In the genomic region with DNA sequence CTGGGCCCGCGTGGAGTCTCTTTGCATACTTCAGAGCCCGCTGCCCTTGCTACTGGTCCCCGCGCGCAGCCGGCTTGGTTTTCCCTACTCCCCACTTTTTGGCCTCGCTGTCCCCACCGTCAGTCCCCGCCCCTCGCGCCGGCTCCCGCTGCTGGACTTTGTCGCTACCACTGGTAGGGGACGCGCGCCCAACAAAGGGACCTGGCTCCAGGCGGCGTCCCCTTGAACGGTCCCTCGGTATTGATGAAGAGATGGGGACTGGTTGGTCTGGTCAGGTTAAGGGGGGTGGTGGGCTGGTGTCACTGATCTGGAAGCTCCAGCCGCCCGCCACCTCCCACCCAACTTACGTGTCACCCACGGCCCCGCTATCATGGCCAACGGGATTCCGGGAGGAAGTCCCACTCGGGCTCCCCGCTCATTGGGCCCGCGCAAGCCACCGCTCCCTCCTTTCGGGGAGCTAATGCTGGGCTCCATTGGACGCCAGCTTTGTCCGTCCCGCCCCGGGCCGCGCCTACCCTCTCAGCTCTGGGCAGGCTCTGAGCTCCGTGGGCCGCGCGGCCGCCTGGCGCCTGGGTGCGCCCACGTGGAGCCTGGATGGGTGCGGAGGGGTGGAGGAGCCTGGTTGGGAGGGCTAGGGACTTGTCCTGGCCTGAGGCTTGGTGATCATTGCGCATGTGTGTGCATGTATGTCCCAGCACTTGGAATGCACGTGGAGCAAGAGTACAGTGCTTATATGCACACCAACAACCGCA, we compare ENCODE assay signal across 8 mouse cellular contexts. TPM values are rescaled to one million over a fixed set of nuclear protein-coding genes. Genes with fewer than 3 reads are reported as not detected.
A peak's percentile ranks its signal among the peaks of the same experiment; 100 is the strongest.
DNase-seq lines count a peak whose midpoint lies in the region; ATAC-seq and TF ChIP-seq lines count a peak whose summit lies in the region.

TSS of gene Golim4 (minus strand) at position 399 of the 752 bp plus-strand sequence.

- no peaks in the 10 kb centered on the region for H3K36me3 ChIP-seq in ES-Bruce4 (ENCODE audit: control insufficient read depth, insufficient read depth, low read length, poor library complexity, severe bottlenecking)
- no peaks in the 10 kb centered on the region for H3K36me3 ChIP-seq in forebrain, embryonic 13.5 days (ENCODE audit: poor library complexity, severe bottlenecking)
- H3K36me3 ChIP-seq in liver, postnatal 0 days (replicated peaks; ENCODE audit: insufficient read depth, low read length), result no peaks in the 10 kb centered on the region
- no peaks in the 10 kb centered on the region for H3K36me3 ChIP-seq in neural tube, embryonic 14.5 days (ENCODE audit: control insufficient read depth, insufficient read depth, low read length)

- H3K4me2 ChIP-seq in forebrain, embryonic 13.5 days, result peak within 1 kb of the TSS; percentile 81
- H3K4me2 ChIP-seq in liver, postnatal 0 days (ENCODE audit: low read depth, low read length), result peak within 1 kb of the TSS; percentile 88
- peak within 1 kb of the TSS; percentile 90 for H3K4me2 ChIP-seq in neural tube, embryonic 14.5 days (ENCODE audit: low read depth, low read length)

- peak within 1 kb of the TSS; percentile 55 for H3K9ac ChIP-seq in ES-Bruce4 (ENCODE audit: low read depth, poor library complexity, severe bottlenecking)
- peak within 1 kb of the TSS; percentile 84 for H3K9ac ChIP-seq in forebrain, embryonic 13.5 days
- H3K9ac ChIP-seq in liver, postnatal 0 days (replicated peaks), result peak within 1 kb of the TSS; percentile 90
- peak within 1 kb of the TSS; percentile 70 for H3K9ac ChIP-seq in neural tube, embryonic 14.5 days (replicated peaks; ENCODE audit: low read depth, low read length)

- TF ChIP-seq CTCF in ES-Bruce4 (IDR thresholded peaks at IDR 0.05; ENCODE audit: low read depth, low read length), result no peak
- TF ChIP-seq CTCF in liver, postnatal 0 days (IDR thresholded peaks at IDR 0.05; ENCODE audit: low read depth), result no peak

- peaks cover 6% of the 10 kb centered on the region; the same call in 1 of the 2 replicates for H3K27me3 ChIP-seq in ES-Bruce4 (ENCODE audit: control insufficient read depth, insufficient read depth, low read length, poor library complexity, severe bottlenecking)
- H3K27me3 ChIP-seq in forebrain, embryonic 13.5 days, result no peaks in the 10 kb centered on the region
- no peaks in the 10 kb centered on the region for H3K27me3 ChIP-seq in liver, postnatal 0 days (ENCODE audit: insufficient read depth, low read length)
- H3K27me3 ChIP-seq in neural tube, embryonic 14.5 days (ENCODE audit: control insufficient read depth, insufficient read depth, low read length), result no peaks in the 10 kb centered on the region

- H3K4me1 ChIP-seq in ES-Bruce4 (ENCODE audit: control insufficient read depth, insufficient read depth, low read length), result no peaks in the 10 kb centered on the region
- peaks cover 43% of the 10 kb centered on the region for H3K4me1 ChIP-seq in forebrain, embryonic 13.5 days
- H3K4me1 ChIP-seq in liver, postnatal 0 days (ENCODE audit: insufficient read depth), result peaks cover 23% of the 10 kb centered on the region
- peaks cover 30% of the 10 kb centered on the region for H3K4me1 ChIP-seq in neural tube, embryonic 14.5 days (ENCODE audit: control insufficient read depth, insufficient read depth, low read length)

- no peaks in the 10 kb centered on the region for H3K9me3 ChIP-seq in ES-Bruce4 (replicated peaks; ENCODE audit: control insufficient read depth, insufficient read depth, low read length, poor library complexity, severe bottlenecking)
- H3K9me3 ChIP-seq in forebrain, embryonic 13.5 days (replicated peaks), result no peaks in the 10 kb centered on the region
- H3K9me3 ChIP-seq in liver, postnatal 0 days (ENCODE audit: low read length), result no peaks in the 10 kb centered on the region
- no peaks in the 10 kb centered on the region for H3K9me3 ChIP-seq in neural tube, embryonic 14.5 days (ENCODE audit: control insufficient read depth, low read length)

- DNase-seq in heart, postnatal 10 days, result peak; percentile 95 to 96
- DNase-seq in large intestine, adult 2 months (ENCODE audit: low read depth, low spot score), result peak; percentile 83
- DNase-seq in liver, postnatal 0 days, result peak; percentile 94
- peak; percentile 93 for DNase-seq in testis, postnatal 10 days (ENCODE audit: low spot score)

- TF ChIP-seq POLR2A in ES-Bruce4 (IDR thresholded peaks at IDR 0.05; ENCODE audit: insufficient read depth, low read length), result no peak

- peak within 1 kb of the TSS; percentile 85 for H3K4me3 ChIP-seq in ES-Bruce4 (ENCODE audit: low read depth, low read length)
- H3K4me3 ChIP-seq in forebrain, embryonic 13.5 days, result peak within 1 kb of the TSS; percentile 78
- peak within 1 kb of the TSS; percentile 69 for H3K4me3 ChIP-seq in liver, postnatal 0 days (ENCODE audit: low read depth, low read length)
- H3K4me3 ChIP-seq in neural tube, embryonic 14.5 days (ENCODE audit: low read depth, low read length), result peak within 1 kb of the TSS; percentile 77

- ATAC-seq in cerebellum, adult (ENCODE audit: insufficient number of reproducible peaks, low FRiP score, low TSS enrichment), result peak; percentile 96
- peak; percentile 100 for ATAC-seq in forebrain, embryonic 13.5 days
- ATAC-seq in liver, postnatal 0 days, result peak; percentile 98
- ATAC-seq in neural tube, embryonic 14.5 days (ENCODE audit: low read depth), result peak; percentile 99

- intact Hi-C loops in heart, postnatal 10 days (cut with DNase I), result loop anchor here (2.0 kb wide), 1 partner anchor 46 kb away; no protein-coding TSS in a partner anchor

- under 1% methylated on average over 53 of the region's 53 CpGs for WGBS in forebrain, embryonic 13.5 days
- under 1% methylated on average over 53 of the region's 53 CpGs for WGBS in large intestine, adult 2 months
- 1% methylated on average over 51 of the region's 53 CpGs for WGBS in liver, postnatal 0 days (ENCODE audit: insufficient replicate concordance)
- under 1% methylated on average over 53 of the region's 53 CpGs for WGBS in neural tube, embryonic 14.5 days

- TF ChIP-seq EP300 in ES-Bruce4 (IDR thresholded peaks at IDR 0.05; ENCODE audit: insufficient read depth, low read depth, low read length), result no peak
- TF ChIP-seq EP300 in liver, postnatal 0 days (IDR thresholded peaks at IDR 0.05; ENCODE audit: low read depth), result peak; percentile 55; the same call in 1 of the 2 replicates

- no peak within 1 kb of the TSS for H3K27ac ChIP-seq in ES-Bruce4 (ENCODE audit: insufficient read depth, low read length)
- H3K27ac ChIP-seq in forebrain, embryonic 13.5 days, result peak within 1 kb of the TSS; percentile 75
- peak within 1 kb of the TSS; percentile 95 for H3K27ac ChIP-seq in liver, postnatal 0 days (ENCODE audit: low read depth)
- peak within 1 kb of the TSS; percentile 82 for H3K27ac ChIP-seq in neural tube, embryonic 14.5 days (ENCODE audit: low read depth, low read length)

RNA-seq across cellular contexts. Expression of gene Golim4, which starts in this region (rescaled TPM):
- 12.0 and 17.3 TPM in 2 replicates for polyA plus RNA-seq in ES-Bruce4 (2011; ENCODE audit: insufficient read depth, insufficient read length, low read depth, missing spikeins)
- 38.5 and 39.6 TPM in 2 replicates for polyA plus RNA-seq in forebrain, embryonic 13.5 days (2015; fragmentation: Nextera tagmentation; extraction: Ambion mirVana)
- total RNA-seq in heart, postnatal 10 days (2021), result 10 to 100 TPM; 30.7 to 32.7 TPM
- polyA plus RNA-seq in large intestine, adult 2 months (2012; rRNA removed), result 19.0 and 33.6 TPM in 2 replicates
- polyA plus RNA-seq in liver, postnatal 0 days (2015; fragmentation: Nextera tagmentation; extraction: Ambion mirVana), result 24.7 and 29.1 TPM in 2 replicates
- 18.5 and 27.8 TPM in 2 replicates for polyA plus RNA-seq in neural tube, embryonic 14.5 days (2014; fragmentation: Nextera tagmentation; extraction: Ambion mirVana)
